Mouse (Mus musculus) T-helper 17 cell (primary cell): ENCODE measurements around the gene Apoc1.

Experiments used
- in situ Hi-C, 2 experiments: fragments of 300-600 bp; cut with MboI, MseI; formaldehyde crosslinking; loops; 1 replicate in 1 of 2; 2 replicates in 1 of 2; pipeline ENCODE4 v1.15.1; 2025; ENCODE audit warnings: high pct_unique_total_duplicates in 2 of 2

The Apoc1 gene

DNA sequence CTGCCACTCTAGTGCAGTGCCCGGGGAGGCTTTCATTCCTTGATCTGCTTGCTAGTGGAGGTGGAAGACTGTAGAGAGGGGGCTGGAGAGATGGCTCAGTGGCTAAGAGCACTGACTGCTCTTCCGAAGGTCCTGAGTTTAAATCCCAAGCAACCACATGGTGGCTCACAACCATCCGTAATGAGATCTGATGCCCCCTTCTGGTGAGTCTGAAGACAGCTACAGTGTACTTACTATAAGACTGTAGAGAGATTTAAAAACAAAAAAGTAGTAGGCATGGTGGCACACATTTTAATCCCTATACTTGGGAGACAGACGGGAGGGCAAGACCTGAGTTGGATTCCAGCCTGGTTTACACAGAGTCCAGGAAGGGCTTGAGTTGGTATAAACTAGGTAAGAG, 20.0 kb upstream of the Apoc1 start:
- in situ Hi-C loops = loop anchor here in 1 of 2 experiments (5.0 kb wide), 1 partner anchor 45 kb away; the partner anchor contains the start of gene Clptm1

DNA sequence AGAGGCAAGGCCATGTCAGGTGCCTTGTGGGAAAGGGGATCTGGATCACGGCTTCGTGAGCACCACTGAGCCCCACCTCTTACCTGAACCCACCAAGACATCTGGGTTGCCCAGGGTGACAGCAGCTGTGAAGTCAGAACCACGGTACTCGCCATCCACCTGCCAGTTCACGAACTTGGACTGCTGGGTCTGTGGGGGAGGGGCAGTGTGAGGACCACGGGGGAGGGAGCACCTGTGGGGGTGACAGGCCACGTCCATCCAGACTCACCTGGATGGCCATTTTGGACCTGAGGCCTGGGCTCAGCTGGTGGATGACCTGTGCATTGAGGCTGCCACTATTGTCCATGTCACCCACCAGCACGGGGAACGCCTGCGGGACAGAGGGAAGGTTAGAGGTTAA, 18.2 kb upstream of the Apoc1 start:
- in situ Hi-C loops = loop anchor here in 1 of 2 experiments (5.0 kb wide), 1 partner anchor 43 kb away; the partner anchor contains the start of gene Clptm1

DNA sequence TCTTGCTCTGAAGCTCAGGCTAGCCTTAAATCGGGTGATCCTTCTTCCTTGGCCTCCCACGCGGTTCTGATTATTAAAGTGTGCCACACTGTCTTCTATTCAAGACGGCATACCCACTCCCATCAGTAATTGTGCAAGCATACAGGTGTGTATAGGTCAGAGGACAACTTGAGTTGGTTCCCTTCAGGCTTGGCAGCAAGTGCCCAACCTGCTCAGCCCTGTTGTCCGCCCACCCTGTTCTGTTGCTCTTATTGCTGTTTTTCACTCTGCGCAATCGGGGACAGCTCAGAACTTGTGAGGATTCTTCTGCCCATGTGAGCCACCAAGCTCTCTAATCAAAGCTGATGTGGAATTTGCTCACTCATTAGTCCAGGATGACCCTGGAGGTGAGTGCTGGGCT, 12.8 kb upstream of the Apoc1 start:
- in situ Hi-C loops = no loop called here

DNA sequence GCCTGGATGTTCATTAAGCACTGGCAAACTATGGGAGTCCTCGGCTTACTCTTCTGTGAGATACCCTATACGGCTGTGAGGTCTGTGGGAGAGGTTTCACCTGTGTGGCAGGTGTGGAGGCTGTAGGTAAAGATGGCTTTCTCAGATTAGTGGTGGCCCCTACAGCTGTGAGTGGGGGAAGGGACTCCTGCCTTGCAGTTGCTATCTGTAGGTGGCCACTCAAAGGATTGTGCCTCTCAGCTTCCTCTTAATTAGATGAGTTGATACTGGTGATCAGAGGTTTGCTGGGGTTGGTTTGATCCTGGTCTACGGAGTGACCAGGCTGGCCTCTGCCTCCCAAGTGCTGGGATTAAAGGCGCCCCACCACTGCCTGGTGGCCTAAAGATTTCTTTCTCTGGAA, 12.0 kb upstream of the Apoc1 start:
- in situ Hi-C loops = no loop called here

DNA sequence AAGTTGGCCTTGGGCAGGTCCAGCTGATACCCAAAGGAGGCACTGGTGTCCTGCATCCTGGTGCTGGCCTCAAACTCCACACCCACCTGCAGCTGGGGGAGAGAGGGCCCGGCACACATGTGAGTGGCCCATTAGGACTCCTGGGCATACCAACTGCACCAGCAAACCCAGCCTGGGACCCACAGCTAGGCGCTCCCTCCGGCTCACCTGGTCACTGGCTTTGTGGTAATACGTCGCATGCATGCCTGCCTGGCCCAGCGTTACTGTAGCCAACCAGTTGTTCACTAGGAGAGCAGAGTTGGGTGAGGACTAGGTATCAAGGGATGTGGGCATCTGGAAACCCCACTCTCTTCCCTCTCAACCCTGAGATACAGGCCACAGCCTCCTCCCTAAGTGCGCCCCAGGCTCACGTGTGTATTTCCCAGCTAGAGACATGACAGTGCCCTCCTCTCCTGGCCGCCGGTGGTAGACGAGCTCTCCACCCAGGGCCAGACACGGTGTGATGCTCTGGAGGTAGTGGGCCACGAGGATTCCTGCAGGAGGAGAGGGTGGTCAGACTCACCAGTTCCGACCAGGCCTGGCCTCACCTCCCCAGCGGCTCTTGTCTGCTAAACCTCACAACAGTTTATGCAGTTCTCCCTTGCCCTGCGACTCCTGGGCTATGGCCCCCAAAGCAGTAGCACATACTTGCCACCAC, 10.5 kb upstream of the Apoc1 start:
- in situ Hi-C loops = no loop called here

DNA sequence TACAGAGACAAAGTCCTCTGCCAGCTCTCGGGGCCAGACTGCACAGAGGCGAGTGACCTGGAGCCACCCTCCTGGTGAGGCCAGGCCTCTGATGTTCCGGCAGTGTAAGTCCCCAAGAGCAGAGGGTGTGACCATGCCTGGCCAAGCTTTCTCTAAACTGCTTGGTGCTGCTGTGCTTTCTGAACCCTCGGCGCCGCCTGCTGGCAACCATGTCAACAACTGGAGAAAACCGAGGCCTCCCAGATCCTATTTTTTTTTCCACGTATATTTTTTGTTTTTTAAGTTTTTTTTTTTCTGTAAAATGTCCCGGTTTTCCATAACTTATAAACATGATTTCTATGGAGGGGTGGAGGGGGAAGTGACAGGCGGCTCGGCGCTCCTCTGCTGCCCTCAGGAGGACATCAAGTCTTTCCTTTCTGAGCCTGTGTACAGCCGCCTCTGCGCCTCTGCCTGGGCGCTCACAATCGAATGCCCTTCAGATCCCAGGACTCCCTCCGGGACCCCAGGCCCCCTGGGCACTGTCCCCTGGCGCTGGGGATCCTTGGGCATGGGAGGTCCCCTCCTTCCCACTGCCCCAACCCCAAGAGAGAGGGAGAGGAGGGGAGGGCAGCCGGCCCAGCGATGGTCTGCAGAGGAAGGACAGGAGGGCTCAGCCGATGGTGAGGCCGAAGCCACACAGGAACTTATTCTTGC, 8.8 kb upstream of the Apoc1 start:
- in situ Hi-C loops = no loop called here

DNA sequence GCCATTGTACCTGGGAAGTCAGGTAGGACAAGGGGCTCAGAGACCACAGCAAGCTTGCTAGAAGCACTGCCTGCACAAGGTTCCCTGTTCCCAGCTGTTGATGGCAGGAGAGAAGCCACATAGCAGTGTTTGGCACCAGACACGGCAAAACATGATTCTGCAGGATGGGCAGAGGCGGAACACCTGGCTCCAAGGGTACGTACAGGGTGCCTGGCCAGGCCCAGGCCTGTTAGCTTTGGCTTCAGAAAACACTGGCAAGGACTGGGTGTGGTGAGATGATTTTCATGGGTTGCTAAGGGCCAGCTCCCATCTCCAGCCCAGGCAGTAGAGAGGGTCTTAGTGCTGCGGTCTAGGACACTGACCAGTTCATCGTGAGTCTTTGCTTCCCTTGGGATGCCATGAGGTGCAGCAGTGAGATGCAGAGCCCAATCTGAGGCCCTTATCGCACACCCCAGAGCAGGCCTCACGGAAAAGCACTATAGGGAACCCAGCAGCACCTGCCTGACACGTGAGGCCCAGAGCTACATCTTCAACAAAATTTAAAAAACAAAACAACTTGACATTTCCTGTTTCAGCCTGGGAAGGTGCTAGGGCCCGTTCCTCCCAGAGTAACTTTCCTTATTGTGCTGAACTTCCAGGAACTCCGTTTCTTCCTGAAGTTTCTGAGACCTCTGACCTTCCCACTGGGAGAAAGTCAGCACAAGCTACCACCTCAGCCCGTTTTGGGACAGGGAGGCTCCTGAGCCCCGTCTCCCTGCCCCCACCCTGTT, 8.0 kb upstream of the Apoc1 start:
- in situ Hi-C loops = no loop called here

DNA sequence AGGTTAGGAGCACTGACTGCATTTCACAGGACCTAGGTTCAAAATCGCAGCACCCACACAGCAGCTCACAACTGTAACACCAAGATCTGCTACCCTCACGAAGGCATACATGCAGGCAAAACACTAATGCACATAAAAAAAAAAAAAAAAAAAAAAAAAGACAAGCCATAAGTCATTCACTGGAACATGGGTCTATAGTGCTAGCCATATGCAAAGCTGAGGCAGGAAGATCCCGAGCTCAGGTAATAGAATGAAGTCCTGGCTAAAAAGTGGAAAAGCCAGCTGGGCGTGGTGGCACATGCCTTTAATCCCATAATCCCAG, 7.3 kb upstream of the Apoc1 start:
- in situ Hi-C loops = no loop called here

DNA sequence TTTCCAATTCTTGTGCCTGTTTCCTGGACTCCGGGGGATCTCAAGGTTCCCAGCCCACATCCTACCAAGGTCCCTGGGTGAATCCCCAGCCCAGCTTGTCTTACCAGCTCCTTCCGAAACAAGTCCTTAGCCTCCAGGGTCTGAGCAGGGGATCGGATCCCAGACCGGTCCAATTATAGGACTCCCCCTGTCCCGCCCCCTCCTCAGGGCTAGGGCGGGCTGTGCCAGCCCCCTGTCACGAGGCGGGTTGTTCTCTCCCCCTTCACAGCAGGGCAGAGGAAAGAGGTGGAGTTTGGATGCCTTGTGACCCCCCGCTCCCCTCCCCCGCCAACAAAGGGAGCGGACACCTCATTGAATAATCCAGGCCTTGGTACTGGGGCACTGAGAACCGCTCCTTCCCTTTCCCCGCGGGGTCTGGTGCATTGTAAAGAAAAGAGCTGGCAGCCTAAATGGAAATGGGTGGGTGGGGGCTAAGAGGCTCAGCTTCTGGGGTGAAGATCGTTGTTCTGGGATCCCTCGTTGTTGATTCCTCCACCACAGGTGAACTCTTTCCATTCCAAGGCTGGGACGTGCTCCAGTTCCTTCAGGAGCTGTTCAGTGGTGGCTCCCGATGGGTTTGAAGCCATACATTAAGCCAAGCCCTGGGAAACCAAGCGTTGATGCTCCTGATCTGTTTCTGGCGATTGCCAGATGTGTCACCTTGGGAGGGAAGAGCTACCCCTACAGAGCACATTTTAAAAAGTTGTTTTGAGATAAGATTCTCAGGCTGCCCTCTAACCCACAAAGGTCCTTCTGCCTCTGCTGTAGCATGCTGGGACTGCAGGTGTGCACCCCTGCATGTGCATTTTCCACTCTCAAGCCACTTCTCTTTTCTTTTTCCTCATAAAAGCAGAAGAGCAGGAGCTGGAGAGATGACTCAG, 6.7 kb upstream of the Apoc1 start, which contains the start of gene Apoe:
Gene Apoe (minus strand): TSS at position 282 of the 920 bp plus-strand sequence.
- in situ Hi-C loops = no loop called here

DNA sequence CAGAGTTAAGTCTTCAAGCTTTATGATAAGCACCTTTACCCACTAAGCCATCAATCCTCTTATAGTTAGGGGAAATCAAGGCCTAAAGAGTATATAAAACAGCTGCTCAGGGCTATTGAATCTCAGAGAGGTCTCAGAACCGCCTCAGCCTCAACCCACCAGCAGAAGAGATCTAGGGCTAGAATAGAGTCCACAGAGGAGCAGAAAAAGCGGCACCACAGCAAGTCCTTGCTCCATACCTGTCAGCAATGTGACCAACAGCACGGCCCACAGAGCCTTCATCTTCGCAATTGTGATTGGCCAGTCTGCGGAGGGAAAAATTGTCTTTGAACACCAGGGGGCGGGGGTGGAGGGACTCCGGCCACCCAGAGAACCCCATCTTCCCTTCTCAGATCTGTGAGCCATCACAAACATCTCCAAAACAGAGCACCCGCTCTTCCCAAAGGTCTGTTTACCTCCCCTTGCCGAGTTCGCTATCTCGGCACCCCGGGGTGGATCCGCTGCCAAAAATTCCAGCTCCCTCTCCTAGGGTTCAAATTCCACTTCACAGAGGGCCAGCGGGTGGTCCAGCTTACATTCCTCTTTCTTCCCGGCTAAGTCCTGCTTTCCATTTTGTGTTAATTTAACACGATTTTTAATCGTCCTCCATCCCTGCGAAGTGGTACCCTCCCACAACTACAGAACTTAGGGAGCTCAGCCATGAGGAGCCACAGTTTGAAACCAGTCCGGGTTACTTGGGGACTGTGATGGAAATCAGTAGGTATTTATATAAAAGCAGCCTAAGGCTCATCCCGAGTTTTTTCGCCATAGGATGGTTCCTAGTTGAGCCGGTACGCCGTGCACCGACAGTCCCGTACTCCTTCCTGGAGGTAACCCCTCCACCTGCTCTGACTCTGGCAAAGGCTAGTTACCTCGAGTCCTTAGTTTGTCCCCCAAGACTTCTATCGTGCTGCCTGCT, 5.8 kb upstream of the Apoc1 start:
- in situ Hi-C loops = no loop called here

DNA sequence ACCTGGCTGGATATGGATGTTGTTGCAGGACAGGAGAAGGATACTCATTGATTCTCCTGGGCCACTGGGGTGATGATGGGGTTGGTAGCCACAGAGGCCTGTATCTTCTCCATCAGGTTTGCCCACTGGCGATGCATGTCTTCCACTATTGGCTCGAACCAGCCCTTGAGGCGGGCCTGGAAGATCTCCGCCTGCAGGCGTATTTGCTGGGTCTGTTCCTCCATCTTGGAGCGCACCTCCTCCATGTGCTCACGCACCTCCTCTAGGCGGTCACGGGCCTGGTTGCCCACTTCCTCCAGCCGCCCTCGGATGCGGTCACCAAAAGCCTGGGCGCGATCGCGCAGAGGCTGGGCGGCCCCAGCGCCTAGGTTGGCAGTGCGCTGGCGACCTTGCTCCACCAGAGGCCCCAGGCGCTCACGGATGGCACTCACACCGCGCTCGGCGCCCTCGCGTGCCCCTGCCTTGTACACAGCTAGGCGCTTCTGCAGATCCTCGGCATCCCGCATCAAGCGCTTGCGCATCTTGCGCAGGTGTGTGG, 3.9 kb upstream of the Apoc1 start:
- in situ Hi-C loops = no loop called here

DNA sequence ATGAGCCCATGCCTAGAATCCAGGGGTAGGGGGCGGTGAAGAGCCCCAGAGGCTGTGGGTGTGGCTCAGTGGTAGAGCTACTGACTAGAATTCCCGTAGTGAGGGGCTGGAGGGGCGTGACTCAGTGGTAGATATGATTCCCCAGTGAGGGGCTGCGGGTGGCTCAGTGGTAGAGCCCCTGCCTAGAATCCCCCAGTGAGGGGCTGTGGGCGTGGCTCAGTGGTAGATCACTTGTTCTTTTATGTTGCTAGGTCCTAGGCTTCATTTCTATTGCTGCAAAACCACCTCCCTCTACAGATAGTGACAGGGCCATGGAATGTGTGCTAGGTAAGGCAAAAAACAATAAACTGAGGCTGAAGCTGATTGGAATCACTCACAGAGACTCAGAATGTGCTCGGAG, 3.4 kb upstream of the Apoc1 start:
- in situ Hi-C loops = no loop called here

DNA sequence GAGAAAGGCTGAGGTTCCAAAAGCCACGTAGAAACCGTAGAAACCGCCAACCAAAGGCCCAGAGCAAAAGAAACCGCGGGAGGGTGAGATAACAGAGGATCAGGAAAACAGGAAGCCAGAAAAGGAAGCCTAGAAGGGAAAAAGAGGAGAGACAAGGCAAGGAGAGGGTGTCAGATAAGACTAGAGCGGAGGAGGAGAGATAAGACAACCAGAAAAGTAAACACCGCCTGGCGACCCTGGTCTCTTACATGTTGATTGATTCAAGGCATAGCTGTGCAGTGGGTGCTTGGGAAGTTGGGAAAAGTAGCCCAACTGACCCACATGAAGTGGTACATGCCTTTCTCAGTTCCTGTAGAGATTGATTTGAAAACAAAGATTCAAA, 2.7 kb upstream of the Apoc1 start:
- in situ Hi-C loops = no loop called here

DNA sequence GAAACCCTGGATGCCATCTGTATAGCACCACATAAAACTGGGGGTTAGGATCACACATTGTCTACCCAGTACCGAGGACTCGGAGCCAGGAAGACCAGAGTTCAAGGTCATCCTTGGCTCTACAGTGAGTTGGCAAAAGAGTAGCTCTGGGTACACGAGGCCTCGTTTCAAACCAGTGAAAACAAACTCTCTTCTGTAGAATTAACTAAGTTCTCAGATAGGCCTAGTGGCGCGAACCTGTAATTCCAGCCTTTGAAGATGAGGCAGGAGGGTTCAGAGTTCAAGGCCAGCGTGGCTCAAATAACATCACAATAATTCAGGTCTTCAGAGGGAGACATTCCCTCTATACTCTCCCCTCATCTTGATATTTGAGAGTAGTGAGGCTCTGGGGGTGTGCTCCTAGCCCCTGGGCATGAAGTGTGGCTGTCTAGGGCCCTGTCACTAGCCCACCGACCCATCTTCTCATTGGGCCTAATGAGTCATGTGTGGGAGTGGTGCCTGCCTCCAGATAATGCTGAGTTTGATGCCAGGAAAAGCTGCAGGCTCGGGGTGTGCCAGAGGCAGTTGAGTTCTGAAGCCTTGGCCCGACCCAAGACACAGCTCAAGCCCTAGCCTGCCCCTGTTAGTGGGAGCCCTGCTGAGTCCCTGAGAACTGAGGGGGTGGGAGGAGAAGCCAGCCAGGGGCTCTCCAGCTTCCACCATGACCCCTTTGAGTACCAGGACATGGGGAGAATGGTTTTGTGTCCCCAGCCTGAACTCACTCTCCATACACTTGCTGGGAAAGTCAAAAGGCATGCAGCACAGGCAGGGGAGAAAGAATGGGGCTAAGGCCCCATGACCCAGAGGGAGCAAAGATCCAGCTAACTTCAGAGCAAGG, 2.1 kb upstream of the Apoc1 start:
- in situ Hi-C loops = no loop called here

DNA sequence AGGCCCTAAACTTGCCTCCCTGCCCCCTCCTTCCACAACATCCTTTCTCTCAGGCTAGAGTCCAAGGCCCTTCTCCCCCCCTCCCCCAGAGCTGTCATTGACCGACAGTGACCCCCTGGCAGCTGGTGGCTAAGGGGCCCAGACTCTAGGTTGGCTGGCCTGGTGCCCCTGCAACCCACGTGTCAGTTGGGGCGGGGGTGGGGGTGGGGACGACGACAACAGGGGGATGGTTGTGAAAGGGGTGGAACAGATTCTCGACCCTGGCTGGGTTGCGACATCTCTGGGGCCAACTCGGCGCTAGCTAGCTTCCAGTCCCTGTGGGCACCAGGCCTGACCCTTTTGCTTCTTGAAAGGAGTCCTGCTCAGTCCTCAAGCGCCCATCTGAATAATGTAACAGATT, 961 bp upstream of the Apoc1 start:
- in situ Hi-C loops = no loop called here

DNA sequence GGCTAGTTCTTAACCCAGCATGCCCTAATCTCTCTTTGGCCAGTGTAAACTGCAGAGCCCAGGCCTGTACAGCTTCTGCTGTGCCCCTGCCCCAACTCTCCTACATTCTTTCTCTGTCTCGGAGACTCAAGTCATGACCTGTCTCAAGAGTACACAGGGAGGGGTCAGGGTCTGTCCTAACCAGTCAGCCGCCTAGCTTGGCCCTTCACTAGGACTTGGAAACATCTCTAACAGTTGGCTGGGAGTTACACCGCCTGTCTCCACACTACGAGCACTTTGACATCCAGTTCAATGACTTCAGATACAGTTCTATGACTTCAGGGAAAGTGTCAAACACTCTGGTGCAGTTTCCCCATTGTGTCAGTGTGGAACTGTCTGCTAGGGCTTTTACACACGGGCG, 1.0 kb downstream of the Apoc1 start:
- in situ Hi-C loops = no loop called here

DNA sequence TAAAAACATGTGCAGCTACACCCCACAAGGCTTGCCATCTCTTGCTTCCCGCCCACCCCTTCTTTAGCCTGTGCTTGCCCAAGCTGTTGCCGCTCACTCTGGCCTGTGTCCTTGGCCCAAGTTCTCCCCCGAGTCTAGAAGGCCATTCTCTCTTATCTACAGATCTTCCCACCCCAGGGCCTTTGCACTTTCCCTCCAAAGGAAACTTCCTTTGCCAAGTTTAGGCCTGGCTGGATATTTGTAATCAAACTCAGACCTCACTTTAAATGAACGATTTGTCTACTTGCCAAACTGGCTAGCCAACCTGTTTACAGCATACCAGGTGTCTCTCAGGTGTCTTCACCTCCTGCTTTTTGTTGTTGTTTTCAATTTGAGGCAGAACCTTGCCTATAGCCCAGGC, 1.6 kb downstream of the Apoc1 start:
- in situ Hi-C loops = no loop called here

DNA sequence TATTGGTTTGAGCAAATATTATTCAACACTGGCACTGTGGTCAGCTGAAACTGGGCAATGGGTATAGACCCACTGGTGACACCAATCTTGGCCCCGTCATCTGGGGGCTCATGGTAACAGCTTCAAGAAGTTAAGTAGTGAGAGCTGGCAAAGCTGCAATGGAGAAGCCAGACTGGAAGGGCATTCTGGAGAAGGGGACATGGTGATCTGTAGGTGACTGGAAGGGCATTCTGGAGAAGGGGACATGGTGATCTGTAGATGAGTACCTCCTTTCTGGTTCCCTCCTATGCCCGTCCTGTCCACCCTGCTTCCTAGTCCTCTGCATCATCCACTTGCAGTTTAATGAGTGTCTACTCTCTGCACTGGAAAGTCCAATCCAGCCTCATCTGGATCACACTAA, 3.8 kb downstream of the Apoc1 start:
- in situ Hi-C loops = no loop called here

DNA sequence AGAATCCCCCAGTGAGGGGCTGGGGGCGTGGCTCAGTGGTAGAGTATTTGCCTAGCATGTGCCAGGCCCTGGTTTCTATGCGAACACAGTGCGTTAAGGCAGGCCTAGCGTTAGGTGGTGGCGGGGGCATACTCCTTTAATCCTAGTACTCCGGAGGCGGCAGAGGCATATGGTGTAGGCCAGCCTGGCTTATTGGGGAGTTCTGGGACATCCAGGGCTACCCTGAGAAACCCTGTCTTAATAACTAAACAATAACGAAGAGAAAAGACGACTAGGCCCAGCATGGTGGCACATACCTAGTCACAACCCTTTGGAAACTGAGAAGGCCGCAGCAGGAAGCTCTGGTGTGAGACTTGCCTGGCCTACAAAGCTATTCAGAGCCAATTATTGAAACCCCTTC, 4.4 kb downstream of the Apoc1 start:
- in situ Hi-C loops = no loop called here
